Mouse (Mus musculus): ENCODE measurements at regions not wholly inside any gene's neighbourhood (a gene's known extent, or its start where the extent isn't known, plus 50 kb on each side); places are given as distances from the start of the nearest gene placed in this dataset.

DNA sequence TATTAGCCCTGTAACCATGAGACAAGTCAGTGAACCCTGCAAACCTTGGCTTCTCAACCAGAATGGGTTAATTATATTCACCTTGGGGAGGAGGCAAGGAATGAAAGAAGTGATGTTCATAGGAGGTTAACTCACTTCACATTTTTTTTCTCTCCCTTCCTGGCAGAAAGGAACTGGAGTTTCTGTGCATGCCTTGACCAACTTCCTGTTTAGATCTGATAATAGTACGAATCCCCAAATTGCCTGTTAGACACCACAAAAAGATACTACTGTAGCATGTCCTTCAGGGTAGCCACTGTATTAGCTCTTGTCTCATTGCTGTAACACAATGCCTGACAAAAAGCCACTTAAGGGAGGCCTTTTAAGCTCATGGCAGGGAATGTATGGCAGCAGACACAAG is 218.4 kb upstream of the Jun start:
- no peak for TF ChIP-seq CTCF (conservative IDR thresholded peaks at IDR 0.05; ENCODE audit: low read length)
- no peak for TF ChIP-seq POU5F1 (IDR thresholded peaks at IDR 0.05; ENCODE audit: borderline replicate concordance, low read length)
- TF ChIP-seq NANOG (IDR thresholded peaks at IDR 0.05; ENCODE audit: borderline replicate concordance, low read length), result no peak

All from E14TG2a.4 (cell line).